Mouse (Mus musculus): ENCODE data around the gene Hist2h3c2.
"Not testable (repeated sequence)": the region's sequence is repeated elsewhere in the genome, so short reads cannot be mapped to it uniquely, and the experiment has no call there.

DNA sequence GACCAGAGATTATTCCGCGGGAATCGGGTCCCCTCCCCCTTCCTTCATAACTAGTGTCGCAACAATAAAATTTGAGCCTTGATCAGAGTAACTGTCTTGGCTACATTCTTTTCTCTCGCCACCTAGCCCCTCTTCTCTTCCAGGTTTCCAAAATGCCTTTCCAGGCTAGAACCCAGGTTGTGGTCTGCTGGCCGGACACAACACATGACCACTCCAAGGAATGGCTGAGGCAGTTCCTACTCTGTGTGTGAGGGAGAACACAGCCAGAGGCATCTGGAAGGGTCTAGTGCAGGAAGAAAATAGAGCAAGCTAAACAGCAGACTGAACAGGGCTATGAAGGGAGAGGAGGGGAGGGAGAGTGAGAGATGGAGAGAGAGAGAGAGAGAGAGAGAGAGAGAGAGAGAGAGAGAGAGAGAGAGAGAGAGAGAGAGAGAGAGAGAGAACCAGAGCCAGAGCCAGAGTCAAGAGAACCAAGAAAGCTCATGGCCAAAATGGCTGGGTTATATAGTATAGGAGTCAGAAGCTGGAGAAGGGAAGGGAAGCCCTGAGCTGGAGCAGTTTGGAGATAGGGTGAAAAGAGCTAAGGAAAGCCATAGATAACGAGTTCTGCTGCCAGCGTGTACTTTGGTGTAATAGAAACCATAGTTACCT lies 40.2 kb downstream of the Hist2h3c2 start:
- not testable (repeated sequence) for TF ChIP-seq CTCF, EP300 (IDR thresholded peaks at IDR 0.05; ENCODE audit: low read depth)
